Mouse (Mus musculus) G1E-ER4 (cell line): ENCODE measurements around the gene Fbf1. TPM values are rescaled to one million over a fixed set of nuclear protein-coding genes. Genes with fewer than 3 reads are reported as not detected.

ENCODE experiments used
- GATA1 ChIP-seq: IDR thresholded peaks from one replicate; pipeline ENCODE4 v1.8.0; 2012; ENCODE audit warnings: low read length, inconsistent platforms
- polyA plus RNA-seq: library from polyadenylated mRNA; stranded (reverse); fragments of >175 nt; gene quantifications from 2 replicates; pipeline ENCODE4 v1.2.3, GENCODE M21; 2012

Gene Fbf1
- polyA plus RNA-seq, 1 experiment = 34.1 TPM

GRCm38 (mm10) chr11:116150960-116151359 is 17.0 kb downstream of the Fbf1 start:
- no peak for TF ChIP-seq GATA1

DNA sequence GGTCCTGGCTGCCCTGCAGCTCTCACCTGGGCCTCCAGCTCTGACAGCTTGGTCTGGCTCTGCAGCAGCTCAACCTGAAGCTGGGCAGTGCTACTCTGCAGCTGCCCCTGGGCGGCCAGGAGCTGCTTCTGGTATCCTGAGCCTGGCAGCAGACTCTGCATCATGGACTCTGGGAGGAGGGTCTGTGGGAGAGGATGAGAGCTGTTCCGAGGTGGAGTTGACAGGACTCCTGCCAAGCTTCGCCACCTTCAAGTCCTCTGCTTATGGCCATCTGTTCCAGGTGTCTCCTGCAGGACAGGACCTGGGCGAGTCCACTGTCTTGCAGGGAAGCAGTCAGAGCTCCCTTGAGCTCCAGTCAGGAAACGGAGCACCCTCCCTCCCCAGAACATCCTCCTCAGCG is 18.6 kb downstream of the Fbf1 start:
- no peak for TF ChIP-seq GATA1

GRCm38 (mm10) chr11:116148761-116149221 is 19.2 kb downstream of the Fbf1 start:
- no peak for TF ChIP-seq GATA1

DNA sequence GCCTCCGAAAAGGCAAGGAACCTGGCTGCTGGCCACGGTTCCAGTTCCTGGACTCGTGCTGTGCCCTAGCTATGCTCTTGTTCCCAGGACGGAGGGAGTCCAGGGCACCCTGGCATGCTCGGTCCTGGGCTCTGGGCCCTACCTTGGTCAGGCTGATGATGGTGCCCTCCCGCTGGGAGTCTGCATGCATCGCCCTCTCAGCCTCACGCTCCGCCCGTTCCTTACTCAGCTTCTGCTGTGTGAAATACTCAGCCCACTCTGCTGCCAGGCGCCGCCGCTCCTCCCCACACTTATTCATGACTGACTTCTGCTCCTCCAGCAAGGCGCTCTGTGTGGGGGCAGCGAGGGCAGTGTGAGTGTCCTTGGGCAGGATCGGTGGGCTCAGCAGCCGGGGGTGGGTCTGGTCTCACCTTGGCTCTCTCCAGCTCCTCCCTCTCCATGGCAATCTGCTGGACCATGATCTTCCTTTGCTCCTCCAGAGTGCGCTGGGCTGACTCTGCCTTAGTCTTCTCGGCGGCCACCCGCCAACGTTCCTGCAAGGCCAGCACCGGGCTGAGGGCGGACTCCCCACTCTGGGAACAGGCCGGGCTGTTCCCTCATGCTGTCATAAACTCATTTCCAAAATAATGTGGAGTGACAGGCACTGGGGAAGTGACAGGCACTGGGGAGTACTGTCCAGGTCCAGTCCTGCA is 21.5 kb downstream of the Fbf1 start:
- no peak for TF ChIP-seq GATA1

- no peak for TF ChIP-seq GATA1
Observed at GRCm38 (mm10) chr11:116145481-116146293, 22.3 kb downstream of the Fbf1 start.

DNA sequence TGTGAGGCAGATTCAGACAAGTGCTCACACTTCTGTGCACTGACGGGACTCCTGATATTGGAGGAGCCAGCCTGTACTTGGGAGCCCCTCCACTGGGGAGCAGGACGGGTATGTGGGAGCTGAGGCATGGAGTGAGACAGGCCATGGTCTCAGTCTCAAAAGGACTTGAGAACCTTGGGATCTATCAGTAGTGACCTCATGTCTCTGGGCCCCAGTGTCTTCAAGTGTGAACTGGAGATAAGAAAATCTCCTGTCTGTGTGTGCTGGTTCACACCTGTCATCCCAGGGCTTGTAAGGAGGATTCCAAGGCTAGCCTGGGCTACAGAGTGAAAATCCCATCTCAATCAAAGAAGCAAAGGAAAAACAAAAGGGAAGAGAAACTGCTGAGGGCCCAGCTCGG is 24.5 kb downstream of the Fbf1 start:
- TF ChIP-seq GATA1 = no peak

DNA sequence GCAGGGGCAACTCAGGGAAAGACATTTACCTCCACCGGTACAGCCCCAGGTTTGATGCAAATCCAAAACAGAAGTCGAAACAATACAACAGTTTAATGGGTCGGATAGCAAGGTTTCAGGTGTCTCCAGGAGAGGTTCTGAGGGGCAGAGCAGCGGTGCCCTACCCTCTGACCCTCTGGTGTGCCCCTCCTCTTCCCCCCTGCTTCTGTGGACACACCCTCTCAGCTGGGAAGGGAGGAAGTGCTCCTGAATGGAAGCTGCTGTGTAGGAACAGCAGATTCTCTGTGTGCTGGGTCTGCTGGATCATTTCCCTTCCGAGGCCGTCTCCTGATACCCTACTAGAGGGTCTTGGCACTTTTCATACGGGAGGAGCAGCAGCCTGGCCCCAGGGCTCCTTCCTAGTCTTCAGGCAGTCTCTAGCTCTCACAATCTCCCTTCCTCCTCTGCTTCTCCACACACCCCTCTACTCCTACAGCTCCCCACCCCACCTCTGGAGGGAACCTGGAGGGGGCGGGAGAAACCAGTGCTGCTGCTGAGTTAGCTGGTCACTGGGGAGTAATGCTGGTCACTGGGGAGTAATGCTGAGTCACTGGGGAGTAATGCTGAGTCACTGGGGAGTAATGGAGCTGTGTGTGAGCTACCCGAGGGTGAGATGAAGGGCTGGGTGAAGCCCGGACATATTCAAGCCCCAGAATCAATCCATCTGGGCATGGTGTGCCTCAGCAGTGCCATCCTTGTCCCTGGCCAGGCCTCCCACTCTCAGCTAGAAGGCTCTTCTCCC is 25.6 kb downstream of the Fbf1 start:
- TF ChIP-seq GATA1 = no peak

DNA sequence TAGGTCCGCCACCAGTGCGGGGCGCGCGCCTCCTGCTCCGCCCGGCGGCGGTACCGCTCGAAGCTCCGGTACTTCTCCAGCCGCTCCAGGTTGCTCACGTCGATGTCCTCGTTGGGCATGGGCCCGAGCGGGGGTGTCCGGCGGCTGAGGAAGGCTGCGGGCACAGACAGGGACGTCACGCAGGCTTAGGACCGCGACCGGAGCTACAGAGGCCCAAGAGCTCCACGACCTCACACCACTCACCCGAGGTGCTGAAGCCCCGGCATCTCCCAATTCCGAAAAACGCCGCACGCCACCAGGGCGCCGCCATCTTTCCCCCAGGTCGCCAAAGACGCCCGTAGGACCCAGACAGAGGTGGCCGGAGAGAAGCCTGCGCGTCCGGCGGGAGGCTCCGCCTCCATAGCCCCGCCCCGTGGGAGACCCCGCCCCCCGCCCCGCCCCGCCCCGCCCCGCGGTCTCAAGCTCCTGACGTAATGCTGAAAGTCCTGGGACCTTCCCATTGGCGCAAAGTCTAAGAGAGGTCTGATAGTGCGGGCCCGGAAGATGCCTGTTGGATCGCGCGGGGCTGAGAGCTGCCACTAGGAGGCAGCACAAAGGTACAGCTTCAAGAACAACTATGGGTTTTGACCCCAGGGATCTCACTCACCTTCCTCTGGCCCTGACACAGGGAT is 29.4 kb downstream of the Fbf1 start, which contains the start of gene Mrpl38:
TSS of gene Mrpl38 (minus strand) at position 401 of the 671 bp plus-strand sequence.
- no peak for TF ChIP-seq GATA1

- no peak for TF ChIP-seq GATA1
Observed at GRCm38 (mm10) chr11:116138096-116138467, 29.9 kb downstream of the Fbf1 start.

GRCm38 (mm10) chr11:116134171-116134570 is 33.8 kb downstream of the Fbf1 start:
- TF ChIP-seq GATA1 = no peak

DNA sequence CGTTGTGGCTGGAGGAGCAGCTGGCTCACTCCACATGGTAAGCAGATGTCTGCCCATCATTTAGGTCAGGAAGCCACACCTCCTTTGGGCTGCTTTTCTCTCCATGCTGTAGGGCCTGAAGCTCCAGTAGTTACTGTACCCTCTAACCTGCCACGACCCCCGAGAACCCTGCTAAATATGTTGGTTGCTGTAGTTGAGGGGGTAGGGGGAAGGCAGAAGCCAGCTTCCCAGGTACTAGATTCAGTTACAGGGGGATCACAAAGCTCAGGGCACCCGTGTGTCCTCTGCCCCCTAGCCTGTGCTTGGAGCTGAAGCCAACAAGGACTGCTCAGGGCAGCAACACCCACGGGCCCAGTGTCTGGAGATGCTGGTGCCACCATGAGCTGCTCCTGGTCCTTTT is 34.5 kb downstream of the Fbf1 start:
- no peak for TF ChIP-seq GATA1

GRCm38 (mm10) chr11:116132366-116133333 is 35.3 kb downstream of the Fbf1 start:
- TF ChIP-seq GATA1 = no peak

- TF ChIP-seq GATA1 = no peak
Observed at GRCm38 (mm10) chr11:116131349-116132170, 36.4 kb downstream of the Fbf1 start.

- no peak for TF ChIP-seq GATA1
Observed at GRCm38 (mm10) chr11:116130488-116131205, 37.3 kb downstream of the Fbf1 start, which contains the start of gene Trim65. Trim65 (minus strand) TSS chr11:116131128.
